Mouse (Mus musculus): ENCODE measurements at regions not wholly inside any gene's neighbourhood (a gene's known extent, or its start where the extent isn't known, plus 50 kb on each side); places are given as distances from the start of the nearest gene placed in this dataset.

DNA sequence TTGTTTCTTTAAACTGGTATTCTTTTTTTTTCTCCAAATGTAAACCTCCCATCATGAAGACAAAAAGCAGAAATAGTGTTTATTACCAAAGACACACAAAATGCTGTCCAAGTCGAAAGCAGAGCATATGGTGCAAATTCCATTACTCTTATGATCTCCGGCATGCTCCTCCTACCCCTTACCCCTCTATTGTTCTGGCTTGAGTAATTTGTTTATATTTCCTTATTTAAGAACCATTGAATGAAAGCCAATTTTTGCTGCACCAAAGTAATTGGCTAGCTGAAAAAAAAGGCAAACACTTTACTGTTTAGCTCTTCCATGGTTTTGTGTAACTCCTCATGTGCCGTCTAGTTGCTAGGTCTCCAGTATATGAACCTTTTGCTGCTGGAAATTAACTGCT is 360.4 kb upstream of the Adgrl3 start:
- H3K4me3 ChIP-seq, result no peak overlapping the region
- H3K4me2 ChIP-seq (ENCODE audit: low read depth), result no peak overlapping the region
- no peaks in the 10 kb centered on the region for H3K36me3 ChIP-seq (ENCODE audit: control insufficient read depth, insufficient read depth)
- no peaks in the 10 kb centered on the region for H3K79me2 ChIP-seq (ENCODE audit: control insufficient read depth, insufficient read depth)
- H3ac ChIP-seq (ENCODE audit: control insufficient read depth, insufficient read length), result no peak overlapping the region
- no peak for TF ChIP-seq USF1 (IDR thresholded peaks at IDR 0.05; ENCODE audit: low read depth)
- no peak for TF ChIP-seq POLR2AphosphoS2 (IDR thresholded peaks at IDR 0.05; ENCODE audit: insufficient read length, low read depth)
- TF ChIP-seq MAX (IDR thresholded peaks at IDR 0.05; ENCODE audit: low read depth), result no peak
- no peak for TF ChIP-seq REST (IDR thresholded peaks at IDR 0.05; ENCODE audit: insufficient read depth, insufficient read length)
- no peak for TF ChIP-seq MYOD1 (IDR thresholded peaks at IDR 0.05; ENCODE audit: control insufficient read depth in 1 of 3, insufficient read length in 2 of 3, low read depth in 2 of 3)
- TF ChIP-seq TCF12 (IDR thresholded peaks at IDR 0.05; ENCODE audit: insufficient read depth, poor library complexity, severe bottlenecking), result no peak
- TF ChIP-seq E2F4 (IDR thresholded peaks at IDR 0.05; ENCODE audit: insufficient read depth), result no peak
- no peak for TF ChIP-seq TCF3 (IDR thresholded peaks at IDR 0.05; ENCODE audit: insufficient read length, low read depth)
- no peak for TF ChIP-seq POLR2A (IDR thresholded peaks at IDR 0.05; ENCODE audit: insufficient read length, low read depth)
- no peak for TF ChIP-seq MYOG (IDR thresholded peaks at IDR 0.05; ENCODE audit: control insufficient read depth in 1 of 3, insufficient read depth in 1 of 3, insufficient read length in 2 of 3, low read depth in 2 of 3)
- no peak for TF ChIP-seq SRF (IDR thresholded peaks at IDR 0.05; ENCODE audit: control insufficient read depth, insufficient read length, low read depth)
- TF ChIP-seq CEBPB (IDR thresholded peaks at IDR 0.05; ENCODE audit: insufficient read depth, poor library complexity, severe bottlenecking), result no peak
- no peaks in the 10 kb centered on the region for H3K27me3 ChIP-seq (ENCODE audit: control insufficient read depth, insufficient read depth, insufficient read length)

DNA sequence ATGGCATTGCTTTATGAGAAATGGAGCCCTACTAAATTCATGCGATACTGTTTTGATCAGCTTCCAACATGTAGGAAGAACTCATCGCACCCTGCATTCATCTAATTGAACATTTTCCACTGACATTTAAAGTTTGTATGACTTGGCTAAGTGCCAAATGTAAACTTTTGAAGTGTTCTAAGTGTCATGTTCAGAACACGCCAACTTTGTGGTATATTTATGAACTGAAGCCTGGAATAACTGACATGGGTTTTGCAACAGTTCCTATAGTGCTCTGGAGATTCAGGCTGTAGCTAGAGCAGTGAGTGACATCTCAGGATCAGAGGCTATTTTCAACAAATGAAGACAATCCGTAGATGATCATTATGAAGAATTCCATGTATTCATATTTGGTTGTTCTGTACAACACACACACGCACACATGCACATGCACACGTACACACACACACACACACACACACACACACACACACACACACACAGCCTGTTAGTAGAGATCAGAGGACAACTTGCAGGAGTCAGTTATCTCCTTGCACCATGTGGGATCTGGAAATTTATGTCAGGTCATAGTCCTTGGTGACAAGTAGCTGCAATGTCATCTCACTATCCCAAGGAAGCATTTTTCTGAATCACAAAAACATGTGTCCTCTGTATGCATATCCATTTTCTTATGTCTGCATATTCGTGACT is 349.5 kb upstream of the Adgrl3 start:
- no peaks in the 10 kb centered on the region for H3K79me2 ChIP-seq (ENCODE audit: control insufficient read depth, insufficient read depth)
- TF ChIP-seq TCF3 (IDR thresholded peaks at IDR 0.05; ENCODE audit: insufficient read length, low read depth) (no peak), TCF12 (IDR thresholded peaks at IDR 0.05; ENCODE audit: insufficient read depth, poor library complexity, severe bottlenecking) (no peak), POLR2AphosphoS2 (IDR thresholded peaks at IDR 0.05; ENCODE audit: insufficient read length, low read depth) (no peak), MAX (IDR thresholded peaks at IDR 0.05; ENCODE audit: low read depth) (no peak), SRF (IDR thresholded peaks at IDR 0.05; ENCODE audit: control insufficient read depth, insufficient read length, low read depth) (no peak), MYOG (IDR thresholded peaks at IDR 0.05; ENCODE audit: control insufficient read depth in 1 of 3, insufficient read depth in 1 of 3, insufficient read length in 2 of 3, low read depth in 2 of 3) (no peak), E2F4 (IDR thresholded peaks at IDR 0.05; ENCODE audit: insufficient read depth) (no peak), MYOD1 (IDR thresholded peaks at IDR 0.05; ENCODE audit: control insufficient read depth in 1 of 3, insufficient read length in 2 of 3, low read depth in 2 of 3) (no peak), CEBPB (IDR thresholded peaks at IDR 0.05; ENCODE audit: insufficient read depth, poor library complexity, severe bottlenecking) (no peak), REST (IDR thresholded peaks at IDR 0.05; ENCODE audit: insufficient read depth, insufficient read length) (no peak), USF1 (IDR thresholded peaks at IDR 0.05; ENCODE audit: low read depth) (no peak), POLR2A (IDR thresholded peaks at IDR 0.05; ENCODE audit: insufficient read length, low read depth) (no peak)
- H3K36me3 ChIP-seq (ENCODE audit: control insufficient read depth, insufficient read depth), result no peaks in the 10 kb centered on the region
- H3K27me3 ChIP-seq (ENCODE audit: control insufficient read depth, insufficient read depth, insufficient read length), result no peaks in the 10 kb centered on the region
- no peak overlapping the region for H3ac ChIP-seq (ENCODE audit: control insufficient read depth, insufficient read length)
- H3K4me3 ChIP-seq, result no peak overlapping the region
- H3K4me2 ChIP-seq (ENCODE audit: low read depth), result no peak overlapping the region

DNA sequence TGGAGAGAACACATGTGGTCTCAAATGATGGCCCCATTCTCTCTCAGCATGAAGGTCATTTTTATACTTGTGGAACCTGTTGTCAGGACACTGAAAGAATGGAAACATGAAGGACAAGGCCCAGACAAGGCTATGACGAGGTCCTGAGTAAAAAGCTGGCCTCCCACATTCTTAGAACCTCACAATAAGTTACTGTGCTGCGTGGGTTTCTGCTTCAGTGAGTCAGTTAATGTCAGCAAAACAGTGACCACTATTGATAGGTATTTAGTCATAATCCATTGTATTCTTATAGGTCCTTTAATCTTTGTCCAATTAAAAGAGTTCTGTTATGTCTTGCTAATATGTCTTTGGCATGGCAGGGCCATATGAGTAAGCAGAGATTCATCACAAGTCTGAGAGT is 336.5 kb upstream of the Adgrl3 start:
- TF ChIP-seq TCF3 (IDR thresholded peaks at IDR 0.05; ENCODE audit: insufficient read length, low read depth) (no peak), POLR2AphosphoS2 (IDR thresholded peaks at IDR 0.05; ENCODE audit: insufficient read length, low read depth) (no peak), E2F4 (IDR thresholded peaks at IDR 0.05; ENCODE audit: insufficient read depth) (no peak), REST (IDR thresholded peaks at IDR 0.05; ENCODE audit: insufficient read depth, insufficient read length) (no peak), MYOD1 (IDR thresholded peaks at IDR 0.05; ENCODE audit: control insufficient read depth in 1 of 3, insufficient read length in 2 of 3, low read depth in 2 of 3) (no peak), CEBPB (IDR thresholded peaks at IDR 0.05; ENCODE audit: insufficient read depth, poor library complexity, severe bottlenecking) (no peak), TCF12 (IDR thresholded peaks at IDR 0.05; ENCODE audit: insufficient read depth, poor library complexity, severe bottlenecking) (no peak), POLR2A (IDR thresholded peaks at IDR 0.05; ENCODE audit: insufficient read length, low read depth) (no peak), USF1 (IDR thresholded peaks at IDR 0.05; ENCODE audit: low read depth) (no peak), SRF (IDR thresholded peaks at IDR 0.05; ENCODE audit: control insufficient read depth, insufficient read length, low read depth) (no peak)
- peak overlapping the region; percentile 19 for H3K4me2 ChIP-seq (ENCODE audit: low read depth)
- H3K79me2 ChIP-seq (ENCODE audit: control insufficient read depth, insufficient read depth), result no peaks in the 10 kb centered on the region
- no peaks in the 10 kb centered on the region for H3K36me3 ChIP-seq (ENCODE audit: control insufficient read depth, insufficient read depth)
- no peak overlapping the region for H3K4me3 ChIP-seq
- H3ac ChIP-seq (ENCODE audit: control insufficient read depth, insufficient read length), result no peak overlapping the region
- no peaks in the 10 kb centered on the region for H3K27me3 ChIP-seq (ENCODE audit: control insufficient read depth, insufficient read depth, insufficient read length)

DNA sequence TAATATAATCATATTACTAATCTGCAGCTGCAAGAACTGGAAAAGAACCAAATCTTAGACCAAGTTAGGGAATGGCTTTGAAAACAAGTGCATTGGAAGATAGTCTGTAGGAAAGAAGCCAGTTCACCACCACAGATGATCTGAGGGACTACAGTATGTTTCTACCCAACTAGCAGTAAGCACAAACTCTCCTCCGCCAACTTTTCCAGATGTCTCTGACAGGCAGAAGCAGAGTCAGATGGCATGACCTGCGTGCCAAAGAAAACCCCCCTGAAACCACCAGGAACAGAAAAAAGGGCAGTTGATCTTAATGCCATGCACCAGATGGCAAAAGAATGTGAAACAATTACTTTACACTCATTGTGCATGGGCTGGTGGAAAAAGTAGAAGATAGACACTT is 319.1 kb upstream of the Adgrl3 start:
- no peaks in the 10 kb centered on the region for H3K27me3 ChIP-seq (ENCODE audit: control insufficient read depth, insufficient read depth, insufficient read length)
- H3K4me3 ChIP-seq, result no peak overlapping the region
- H3K79me2 ChIP-seq (ENCODE audit: control insufficient read depth, insufficient read depth), result no peaks in the 10 kb centered on the region
- no peak overlapping the region for H3ac ChIP-seq (ENCODE audit: control insufficient read depth, insufficient read length)
- TF ChIP-seq TCF12 (IDR thresholded peaks at IDR 0.05; ENCODE audit: insufficient read depth, poor library complexity, severe bottlenecking) (no peak), MYOD1 (IDR thresholded peaks at IDR 0.05; ENCODE audit: control insufficient read depth in 1 of 3, insufficient read length in 2 of 3, low read depth in 2 of 3) (peak in 1 of 3 experiments; percentile 7)
- no peaks in the 10 kb centered on the region for H3K36me3 ChIP-seq (ENCODE audit: control insufficient read depth, insufficient read depth)
- H3K4me2 ChIP-seq (ENCODE audit: low read depth), result no peak overlapping the region

DNA sequence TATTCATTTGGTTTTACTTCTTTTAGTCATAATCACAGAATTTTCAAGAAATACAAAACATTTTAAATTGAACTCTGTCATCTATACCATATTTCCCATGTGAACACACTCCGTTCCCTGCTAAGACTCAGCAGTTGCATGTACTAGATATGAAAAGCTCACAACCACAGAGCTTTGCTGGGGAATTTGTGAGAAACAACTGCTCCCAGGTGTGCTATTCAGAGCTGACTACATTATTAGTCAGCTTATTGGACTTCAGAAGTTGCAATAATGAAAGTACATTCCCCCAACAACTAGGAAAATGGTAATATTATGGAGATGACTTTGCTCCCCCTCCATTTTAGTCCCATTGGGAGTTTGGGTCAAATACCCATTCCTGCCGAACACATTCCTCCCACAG is 315.2 kb upstream of the Adgrl3 start:
- no peak overlapping the region for H3K4me3 ChIP-seq
- H3K36me3 ChIP-seq (ENCODE audit: control insufficient read depth, insufficient read depth), result no peaks in the 10 kb centered on the region
- H3ac ChIP-seq (ENCODE audit: control insufficient read depth, insufficient read length), result no peak overlapping the region
- no peaks in the 10 kb centered on the region for H3K79me2 ChIP-seq (ENCODE audit: control insufficient read depth, insufficient read depth)
- H3K27me3 ChIP-seq (ENCODE audit: control insufficient read depth, insufficient read depth, insufficient read length), result no peaks in the 10 kb centered on the region
- no peak overlapping the region for H3K4me2 ChIP-seq (ENCODE audit: low read depth)
- TF ChIP-seq MAX (IDR thresholded peaks at IDR 0.05; ENCODE audit: low read depth), result no peak
- no peak for TF ChIP-seq TCF12 (IDR thresholded peaks at IDR 0.05; ENCODE audit: insufficient read depth, poor library complexity, severe bottlenecking)
- TF ChIP-seq POLR2AphosphoS2 (IDR thresholded peaks at IDR 0.05; ENCODE audit: insufficient read length, low read depth), result no peak
- no peak for TF ChIP-seq POLR2A (IDR thresholded peaks at IDR 0.05; ENCODE audit: insufficient read length, low read depth)
- TF ChIP-seq E2F4 (IDR thresholded peaks at IDR 0.05; ENCODE audit: insufficient read depth), result no peak
- no peak for TF ChIP-seq MYOG (IDR thresholded peaks at IDR 0.05; ENCODE audit: control insufficient read depth in 1 of 3, insufficient read depth in 1 of 3, insufficient read length in 2 of 3, low read depth in 2 of 3)
- no peak for TF ChIP-seq CEBPB (IDR thresholded peaks at IDR 0.05; ENCODE audit: insufficient read depth, poor library complexity, severe bottlenecking)
- TF ChIP-seq REST (IDR thresholded peaks at IDR 0.05; ENCODE audit: insufficient read depth, insufficient read length), result no peak
- no peak for TF ChIP-seq MYOD1 (IDR thresholded peaks at IDR 0.05; ENCODE audit: control insufficient read depth in 1 of 3, insufficient read length in 2 of 3, low read depth in 2 of 3)
- no peak for TF ChIP-seq SRF (IDR thresholded peaks at IDR 0.05; ENCODE audit: control insufficient read depth, insufficient read length, low read depth)
- no peak for TF ChIP-seq USF1 (IDR thresholded peaks at IDR 0.05; ENCODE audit: low read depth)
- no peak for TF ChIP-seq TCF3 (IDR thresholded peaks at IDR 0.05; ENCODE audit: insufficient read length, low read depth)

Data from myocyte (in vitro differentiated cells).